In the genomic region with DNA sequence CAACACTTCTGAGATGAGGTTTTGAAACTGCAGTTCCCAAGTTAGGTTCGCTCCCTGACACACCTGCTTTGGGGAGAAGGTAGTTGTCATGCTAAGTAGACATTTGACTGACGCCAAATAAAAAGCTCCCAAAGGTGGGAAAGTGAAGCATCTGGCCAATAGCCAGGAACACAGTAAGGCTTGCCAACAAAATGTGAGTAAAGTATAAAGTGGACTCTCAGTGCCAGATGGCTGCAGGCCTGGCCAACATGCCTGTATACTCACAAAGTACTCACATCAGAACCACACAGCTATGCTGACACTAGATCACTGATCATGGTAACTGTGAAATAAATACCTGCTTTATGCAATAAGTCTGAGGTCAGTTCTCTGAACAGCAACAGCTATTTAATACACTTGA, we compare ENCODE assay signal across 16 mouse cellular contexts. TPM values are rescaled to one million over a fixed set of nuclear protein-coding genes. Genes with fewer than 3 reads are reported as not detected.
DNase-seq lines count a peak whose midpoint lies in the region; ATAC-seq lines count a peak whose summit lies in the region.
"Had no signal": no experiment of that assay in that cellular context is flagged by ENCODE, and none has a peak within 500 bp of the region (broad histone marks: within the 10 kb centered on the region; RNA-seq: fewer than 3 reads in every experiment).

No protein-coding gene starts in this region.

- ATAC-seq in midbrain, embryonic 14.5 days (ENCODE audit: low FRiP score, low TSS enrichment): no peak
- no peak for ATAC-seq in midbrain, embryonic 16.5 days
- no peak for ATAC-seq in activated CD4-positive, CD25-positive, alpha-beta regulatory T cell, adult 4 months

- no peak overlapping the region for H3K27ac ChIP-seq in heart, embryonic 10.5 days
- no peak overlapping the region for H3K27ac ChIP-seq in midbrain, embryonic 14.5 days (replicated peaks; ENCODE audit: low read depth, low read length)
- H3K27ac ChIP-seq in midbrain, embryonic 16.5 days (ENCODE audit: low read length): no peak overlapping the region
- H3K27ac ChIP-seq: embryonic facial prominence, embryonic 12.5 days; limb, embryonic 12.5 days; macrophage had no signal

- no peaks in the 10 kb centered on the region for H3K4me1 ChIP-seq in heart, embryonic 10.5 days
- no peaks in the 10 kb centered on the region for H3K4me1 ChIP-seq in midbrain, embryonic 14.5 days (ENCODE audit: control insufficient read depth, insufficient read depth, low read length)
- H3K4me1 ChIP-seq in midbrain, embryonic 16.5 days (ENCODE audit: control insufficient read depth, insufficient read depth, low read length): no peaks in the 10 kb centered on the region
- H3K4me1 ChIP-seq: embryonic facial prominence, embryonic 12.5 days had no signal

- H3K36me3 ChIP-seq in heart, embryonic 10.5 days: peaks cover 18% of the 10 kb centered on the region; the same call in 1 of the 2 replicates
- H3K36me3 ChIP-seq in midbrain, embryonic 14.5 days (ENCODE audit: control insufficient read depth, insufficient read depth, low read length): peaks cover 14% of the 10 kb centered on the region; the same call in 1 of the 2 replicates
- no peaks in the 10 kb centered on the region; the same call in 1 of the 2 replicates for H3K36me3 ChIP-seq in midbrain, embryonic 16.5 days (ENCODE audit: control insufficient read depth, insufficient read depth, low read length)

- H3K4me3 ChIP-seq in heart, embryonic 10.5 days: no peak overlapping the region
- no peak overlapping the region for H3K4me3 ChIP-seq in midbrain, embryonic 14.5 days (replicated peaks; ENCODE audit: low read depth, low read length)
- H3K4me3 ChIP-seq in midbrain, embryonic 16.5 days (ENCODE audit: low read depth, low read length): no peak overlapping the region
- H3K4me3 ChIP-seq: embryonic facial prominence, embryonic 12.5 days; limb, embryonic 12.5 days; myocyte had no signal

- WGBS in heart, embryonic 10.5 days: 80% methylated on average over 2 of the region's 2 CpGs
- 76% methylated on average over 2 of the region's 2 CpGs for WGBS in midbrain, embryonic 14.5 days
- WGBS in midbrain, embryonic 16.5 days: 76% methylated on average over 2 of the region's 2 CpGs

- peak; percentile 15 for DNase-seq in heart, adult 11 months
- DNase-seq in heart, embryonic 10.5 days (ENCODE audit: low spot score): no peak
- DNase-seq in midbrain, embryonic 14.5 days: peak; percentile 8
- DNase-seq in cerebellum, postnatal 14 days: peak; percentile 45 to 55
- DNase-seq in skeletal muscle tissue, adult 2 months (ENCODE audit: low read depth, low spot score): peak; percentile 11
- no peak for DNase-seq in embryo, embryonic 11 days
- DNase-seq: kidney, adult 9 months; layer of hippocampus, adult 9-11 months; retina, postnatal 1 day; thymus, postnatal 14 days had no signal

- H3K27me3 ChIP-seq in heart, embryonic 10.5 days (ENCODE audit: insufficient read depth, poor library complexity, severe bottlenecking): no peaks in the 10 kb centered on the region
- no peaks in the 10 kb centered on the region for H3K27me3 ChIP-seq in midbrain, embryonic 14.5 days (ENCODE audit: control insufficient read depth, insufficient read depth, low read length)
- no peaks in the 10 kb centered on the region for H3K27me3 ChIP-seq in midbrain, embryonic 16.5 days (ENCODE audit: control insufficient read depth, insufficient read depth, low read depth, low read length)
- H3K27me3 ChIP-seq: embryonic facial prominence, embryonic 12.5 days; limb, embryonic 12.5 days had no signal

- H3K4me2 ChIP-seq in midbrain, embryonic 14.5 days (ENCODE audit: low read length): no peak overlapping the region
- H3K4me2 ChIP-seq in midbrain, embryonic 16.5 days (ENCODE audit: low read length): no peak overlapping the region
- H3K4me2 ChIP-seq: embryonic facial prominence, embryonic 12.5 days; limb, embryonic 12.5 days had no signal

- H3K9me3 ChIP-seq in heart, embryonic 10.5 days: no peaks in the 10 kb centered on the region
- no peaks in the 10 kb centered on the region for H3K9me3 ChIP-seq in midbrain, embryonic 14.5 days (ENCODE audit: control insufficient read depth, low read length)
- H3K9me3 ChIP-seq in midbrain, embryonic 16.5 days (replicated peaks; ENCODE audit: control insufficient read depth, low read length, poor library complexity, severe bottlenecking): no peaks in the 10 kb centered on the region
- H3K9me3 ChIP-seq: embryonic facial prominence, embryonic 12.5 days; limb, embryonic 12.5 days had no signal

- no peak overlapping the region for H3K9ac ChIP-seq in midbrain, embryonic 14.5 days (replicated peaks; ENCODE audit: low read length)
- H3K9ac ChIP-seq in midbrain, embryonic 16.5 days (ENCODE audit: low read depth, low read length): no peak overlapping the region
- H3K9ac ChIP-seq: embryonic facial prominence, embryonic 12.5 days; limb, embryonic 12.5 days had no signal

RNA-seq across cellular contexts. Expression of gene Copg2, which starts 46.8 kb away (rescaled TPM):
- 18.6 and 27.7 TPM in 2 replicates for polyA plus RNA-seq in heart, embryonic 10.5 days (2016; fragmentation: Nextera tagmentation; extraction: Ambion mirVana)
- polyA plus RNA-seq in midbrain, embryonic 14.5 days (2014; fragmentation: Nextera tagmentation; extraction: Ambion mirVana): 47.4 and 53.1 TPM in 2 replicates
- 26.8 and 31.8 TPM in 2 replicates for polyA plus RNA-seq in midbrain, embryonic 16.5 days (2015; fragmentation: Nextera tagmentation; extraction: Ambion mirVana)
- 10 to 100 TPM; 31.9 to 32.3 TPM for polyA plus RNA-seq in activated CD4-positive, CD25-positive, alpha-beta regulatory T cell, adult 4 months (2017; shearing (Covaris generic))

Comparison
In these comparisons a context has a peak if more than half of its experiments do, and no peak if none do; other contexts are left out.
1. DNase-seq: peak in heart, adult 11 months (single experiment), midbrain, embryonic 14.5 days (single experiment), cerebellum, postnatal 14 days (2 of 2) and skeletal muscle tissue, adult 2 months (single experiment); none in heart, embryonic 10.5 days (single experiment) and embryo, embryonic 11 days (single experiment).